Mouse (Mus musculus): Measurements from ENCODE around the gene Rpl22l1.

DNA sequence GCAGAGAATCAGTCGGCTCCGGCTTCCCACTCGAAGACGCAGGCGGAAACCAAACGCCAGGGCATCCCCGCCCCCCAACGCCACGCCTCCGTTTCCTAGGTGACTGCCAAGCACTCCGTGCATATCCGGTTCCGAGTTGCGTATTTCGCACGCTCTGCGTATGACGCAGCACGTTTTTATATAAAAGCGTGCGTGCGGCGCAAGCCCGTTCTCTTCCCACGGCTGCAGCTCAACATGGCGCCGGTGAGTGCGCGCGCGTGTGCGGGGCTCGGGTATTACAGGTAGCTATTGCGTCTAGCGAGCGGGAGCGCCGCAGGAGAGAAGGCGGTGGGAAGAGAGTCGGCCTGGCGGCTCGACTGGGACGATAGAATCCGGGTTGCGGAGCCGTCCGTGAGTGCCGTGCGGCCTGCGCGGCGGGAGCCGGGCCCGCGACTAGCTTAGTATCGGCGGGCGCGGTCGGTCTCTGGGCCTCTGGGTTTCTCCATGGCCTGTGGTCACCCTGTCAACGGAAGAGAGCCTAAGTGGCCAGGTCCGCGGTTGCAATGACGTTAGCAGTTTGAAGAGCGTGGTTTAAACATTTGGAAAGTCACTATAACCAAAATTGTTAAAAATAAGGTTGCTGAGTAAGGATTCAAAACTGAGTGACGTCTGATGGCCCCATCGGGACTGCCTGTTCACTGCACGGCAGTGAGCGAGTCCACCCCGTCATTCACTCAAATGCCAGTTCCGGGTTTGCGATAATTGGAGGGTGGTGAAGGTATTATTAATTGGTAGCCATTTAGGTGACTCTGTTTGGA lies at the start of gene Rpl22l1:
- no peak for TF ChIP-seq TAL1 (IDR thresholded peaks at IDR 0.05; ENCODE audit: low read length)
- TF ChIP-seq GATA1 (IDR thresholded peaks at IDR 0.05; ENCODE audit: low read length): no peak
